Mouse (Mus musculus) erythroblast, embryonic 14.5 days (primary cell): ENCODE measurements around the gene Fosb.

Source experiments
- GATA1 ChIP-seq: IDR thresholded peaks from 2 replicates; pipeline ENCODE4 v1.6.1; 2012; ENCODE audit warnings: low read length, inconsistent platforms, mixed read lengths
- TAL1 ChIP-seq: IDR thresholded peaks from 3 replicates; pipeline ENCODE4 v1.6.1; 2012; ENCODE audit warnings: low read length, inconsistent platforms, mixed read lengths

DNA sequence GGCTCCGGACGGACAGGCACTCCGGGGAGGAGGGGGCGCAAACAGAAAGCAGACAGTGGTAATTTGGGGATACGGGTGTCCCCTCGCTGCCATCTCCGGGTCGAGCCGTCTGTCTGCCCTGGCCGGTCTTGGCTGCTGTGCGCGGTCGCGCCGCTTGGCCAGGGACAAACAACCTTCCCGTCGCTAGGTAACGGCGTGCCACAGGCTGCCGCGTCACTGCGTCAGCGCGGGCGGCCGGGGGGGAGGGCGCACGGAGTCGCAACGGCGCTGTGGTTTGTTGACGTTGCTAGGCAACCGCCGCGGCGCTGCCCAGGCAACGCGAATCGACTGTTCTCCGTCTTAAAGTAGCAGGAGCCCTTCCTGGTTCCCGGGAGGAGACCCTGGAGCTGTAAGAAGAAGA, 10.1 kb upstream of the Fosb start:
- no peak for TF ChIP-seq GATA1
- TF ChIP-seq TAL1: no peak
